Mouse (Mus musculus) hindbrain, embryonic 14.5 days (tissue): Measurements from ENCODE around the gene Pla2g4c. TPM values are rescaled to one million over a fixed set of nuclear protein-coding genes. Genes with fewer than 3 reads are reported as not detected.
"Not testable (repeated sequence)": the region's sequence is repeated elsewhere in the genome, so short reads cannot be mapped to it uniquely, and the experiment has no call there.

Experiments
- ATAC-seq: fragments of 200-750 bp; cut with Nextera tagmentation; 2 replicates; pipeline ENCODE4 v1.8.0; 2017; ENCODE audit warnings: moderate number of reproducible peaks, mild to moderate bottlenecking, moderate TSS enrichment, moderate library complexity; ENCODE audit not compliant: low FRiP score
- DNase-seq: peaks from one replicate; pipeline ENCODE4 v3.0.0-alpha.2; 2015; ENCODE audit warnings: low spot score
- H3K27ac ChIP-seq: fragments of 300-500 bp; sonication (generic); 2 replicates; pipeline ENCODE4 v1.5.1; 2014; ENCODE audit warnings: mild to moderate bottlenecking, moderate library complexity
- H3K27me3 ChIP-seq: fragments of 300-500 bp; sonication (generic); 2 replicates; pipeline ENCODE4 v1.6.1; 2014; ENCODE audit warnings: mild to moderate bottlenecking, low read length, mixed read lengths; ENCODE audit not compliant: control insufficient read depth, insufficient read depth
- H3K36me3 ChIP-seq: fragments of 300-500 bp; sonication (generic); replicated peaks from 2 replicates; pipeline ENCODE4 v1.6.1; 2014; ENCODE audit not compliant: control insufficient read depth, insufficient read depth
- H3K4me1 ChIP-seq: fragments of 300-500 bp; sonication (generic); replicated peaks from 2 replicates; pipeline ENCODE4 v1.6.1; 2014; ENCODE audit warnings: antibody characterized with exemption, low read length, mixed read lengths; ENCODE audit not compliant: control insufficient read depth, insufficient read depth
- H3K4me2 ChIP-seq: fragments of 300-500 bp; sonication (generic); replicated peaks from 2 replicates; pipeline ENCODE4 v1.6.1; 2014; ENCODE audit warnings: mild to moderate bottlenecking, moderate library complexity
- H3K4me3 ChIP-seq: fragments of 300-500 bp; sonication (generic); replicated peaks from 2 replicates; pipeline ENCODE4 v1.5.1; 2014; ENCODE audit warnings: mild to moderate bottlenecking, low read length
- H3K9ac ChIP-seq: fragments of 300-500 bp; sonication (generic); 2 replicates; pipeline ENCODE4 v1.6.1; 2014
- H3K9me3 ChIP-seq: fragments of 300-500 bp; sonication (generic); 2 replicates; pipeline ENCODE4 v1.6.1; 2016; ENCODE audit warnings: low read length; ENCODE audit not compliant: control insufficient read depth
- WGBS: fragments of 180-500 bp; shearing (Covaris S2); extraction: QIAGEN DNeasy Blood & Tissue Kit; methylation state at CpG from one replicate; pipeline ENCODE4 v1.1.7; 2014; 5-methylcytosine and 5-hydroxymethylcytosine counted together
- polyA plus RNA-seq: library from polyadenylated mRNA; unstranded; fragments of >200 nt; fragmentation: Nextera tagmentation; extraction: Ambion mirVana; gene quantifications from 2 replicates; pipeline ENCODE4 v1.2.1, GENCODE M21; 2014

The Pla2g4c gene
- 0.50 and 0.68 TPM in 2 replicates for polyA plus RNA-seq

GRCm38 (mm10) chr7:13324316-13324715 lies at the start of gene Pla2g4c:
TSS of gene Pla2g4c (plus strand) at chr7:13324655.
- Histone ChIP-seq H3K4me2 (no peak within 1 kb of the TSS), H3K27me3 (no peaks in the 10 kb centered on the region), H3K9ac (no peak within 1 kb of the TSS), H3K36me3 (no peaks in the 10 kb centered on the region), H3K4me1 (no peaks in the 10 kb centered on the region), H3K9me3 (no peaks in the 10 kb centered on the region), H3K27ac (no peak within 1 kb of the TSS), H3K4me3 (no peak within 1 kb of the TSS)
- DNase-seq: no peak
- no peak for ATAC-seq
- WGBS: 88% methylated on average over 2 of the region's 2 CpGs

- Histone ChIP-seq H3K9ac (peak within 1 kb of the TSS; percentile 63), H3K9me3 (no peaks in the 10 kb centered on the region), H3K27me3 (no peaks in the 10 kb centered on the region), H3K4me3 (peak within 1 kb of the TSS; percentile 64), H3K27ac (peak within 1 kb of the TSS; percentile 88; the same call in 1 of the 2 replicates), H3K4me2 (peak within 1 kb of the TSS; percentile 75), H3K36me3 (peaks cover 37% of the 10 kb centered on the region), H3K4me1 (peaks cover 6% of the 10 kb centered on the region; the same call in 1 of the 2 replicates)
- 97% methylated on average over 16 of the region's 16 CpGs for WGBS
- ATAC-seq (no peak), DNase-seq (no peak)
These were observed 47.4 kb upstream of the Pla2g4c start, which contains the start of gene Lig1 for GRCm38 (mm10) chr7:13277081-13277480. TSS of gene Lig1 (plus strand) at chr7:13277283.

- no peaks in the 10 kb centered on the region for H3K9me3 ChIP-seq
- peaks cover 6% of the 10 kb centered on the region; the same call in 1 of the 2 replicates for H3K4me1 ChIP-seq
- H3K4me3 ChIP-seq: peak overlapping the region; percentile 64
- H3K9ac ChIP-seq: peak overlapping the region; percentile 63
- peak overlapping the region; percentile 88; the same call in 1 of the 2 replicates for H3K27ac ChIP-seq
- H3K27me3 ChIP-seq: no peaks in the 10 kb centered on the region
- DNase-seq (no peak), ATAC-seq (0 out of 2 replicates have a peak, but pooled peaks have one; percentile 0)
- peaks cover 42% of the 10 kb centered on the region for H3K36me3 ChIP-seq
- 33% methylated on average over 2 of the region's 2 CpGs for WGBS
- peak overlapping the region; percentile 75 for H3K4me2 ChIP-seq
These were observed 46.6 kb upstream of the Pla2g4c start for GRCm38 (mm10) chr7:13277833-13278232.

- Histone ChIP-seq H3K27ac (peak within 1 kb of the TSS; percentile 88), H3K36me3 (peaks cover 43% of the 10 kb centered on the region), H3K27me3 (no peaks in the 10 kb centered on the region), H3K9me3 (no peaks in the 10 kb centered on the region), H3K4me1 (peaks cover 6% of the 10 kb centered on the region; the same call in 1 of the 2 replicates), H3K9ac (peak within 1 kb of the TSS; percentile 63), H3K4me3 (peak within 1 kb of the TSS; percentile 64), H3K4me2 (peak within 1 kb of the TSS; percentile 75)
- DNase-seq (peak; percentile 96), ATAC-seq (peak; percentile 99)
- WGBS: 1% methylated on average over 39 of the region's 39 CpGs
These were observed 46.1 kb upstream of the Pla2g4c start, which contains the start of gene Zswim9 for GRCm38 (mm10) chr7:13278308-13278891. TSS of gene Zswim9 (minus strand) at chr7:13278721.

- WGBS: 0% methylated on average over 13 of the region's 29 CpGs
- peak overlapping the region; percentile 63 for H3K9ac ChIP-seq
- peak overlapping the region; percentile 75 for H3K4me2 ChIP-seq
- 0 out of 2 replicates have a peak overlapping the region, but pooled peaks have one; percentile 88 for H3K27ac ChIP-seq
- not testable (repeated sequence) for DNase-seq, H3K9me3 ChIP-seq, H3K27me3 ChIP-seq, H3K4me1 ChIP-seq
- peak; percentile 55; the same call in 1 of the 2 replicates for ATAC-seq
- H3K4me3 ChIP-seq: peak overlapping the region; percentile 64
- H3K36me3 ChIP-seq: peaks cover 40% of the 10 kb centered on the region
These were observed 45.5 kb upstream of the Pla2g4c start for GRCm38 (mm10) chr7:13278957-13279356.

GRCm38 (mm10) chr7:13288621-13289020 lies 35.8 kb upstream of the Pla2g4c start:
- peak; percentile 64 for DNase-seq
- peak overlapping the region; percentile 10; the same call in 1 of the 2 replicates for H3K9ac ChIP-seq

GRCm38 (mm10) chr7:13290041-13290675 lies 34.3 kb upstream of the Pla2g4c start:
- H3K36me3 ChIP-seq: peaks cover 79% of the 10 kb centered on the region
- ATAC-seq (no peak), DNase-seq (no peak)
- H3K27me3 ChIP-seq: no peaks in the 10 kb centered on the region
- no peaks in the 10 kb centered on the region for H3K4me1 ChIP-seq
- no peak overlapping the region for H3K4me3 ChIP-seq
- WGBS: 96% methylated on average over 1 of the region's 1 CpGs
- no peak overlapping the region for H3K4me2 ChIP-seq
- no peak overlapping the region for H3K27ac ChIP-seq
- no peak overlapping the region for H3K9ac ChIP-seq
- H3K9me3 ChIP-seq: no peaks in the 10 kb centered on the region

More at GRCm38 (mm10) chr7:13288621-13289020, 35.8 kb upstream of the Pla2g4c start:
- Histone ChIP-seq H3K4me1 (no peaks in the 10 kb centered on the region), H3K9me3 (no peaks in the 10 kb centered on the region), H3K27me3 (no peaks in the 10 kb centered on the region), H3K4me3 (no peak overlapping the region), H3K27ac (no peak overlapping the region), H3K4me2 (no peak overlapping the region), H3K36me3 (peaks cover 76% of the 10 kb centered on the region)
- whole genome bisulfite sequencing: 50% methylated on average over 5 of the region's 5 CpGs
- peak; percentile 66; the same call in 1 of the 2 replicates for ATAC-seq

GRCm38 (mm10) chr7:13291370-13291769 lies 33.1 kb upstream of the Pla2g4c start:
- Histone ChIP-seq H3K9ac (no peak overlapping the region), H3K9me3 (no peaks in the 10 kb centered on the region), H3K36me3 (peaks cover 80% of the 10 kb centered on the region), H3K4me2 (no peak overlapping the region), H3K4me3 (no peak overlapping the region), H3K4me1 (no peaks in the 10 kb centered on the region), H3K27ac (no peak overlapping the region), H3K27me3 (no peaks in the 10 kb centered on the region)
- WGBS: 95% methylated on average over 2 of the region's 2 CpGs
- DNase-seq: no peak
- ATAC-seq: no peak
